Comparison of ENCODE assay signal across 18 mouse cellular contexts in genomic region chr1:119959464-119959863, GRCm38 (mm10). TPM values are rescaled to one million over a fixed set of nuclear protein-coding genes. Genes with fewer than 3 reads are reported as not detected.
DNase-seq lines count a peak whose midpoint lies in the region; ATAC-seq and TF ChIP-seq lines count a peak whose summit lies in the region.
"Had no signal": no experiment of that assay in that cellular context is flagged by ENCODE, and none has a peak within 500 bp of the region (broad histone marks: within the 10 kb centered on the region; RNA-seq: fewer than 3 reads in every experiment).

No protein-coding gene starts in this region.

- ATAC-seq in heart, embryonic 12.5 days (ENCODE audit: insufficient number of reproducible peaks, low FRiP score), result 0 out of 2 replicates have a peak, but pooled peaks have one; percentile 11
- peak; percentile 49; the same call in 1 of the 2 replicates for ATAC-seq in liver, embryonic 12.5 days
- 0 out of 2 replicates have a peak, but pooled peaks have one; percentile 36 for ATAC-seq in hindbrain, postnatal 0 days
- ATAC-seq in intestine, postnatal 0 days, result peak; percentile 19; the same call in 1 of the 2 replicates

- 86% methylated on average over 4 of the region's 4 CpGs for WGBS in heart, embryonic 12.5 days
- WGBS in liver, embryonic 12.5 days (ENCODE audit: insufficient replicate concordance), result 77% methylated on average over 4 of the region's 4 CpGs
- WGBS in hindbrain, postnatal 0 days, result 97% methylated on average over 4 of the region's 4 CpGs
- WGBS in intestine, postnatal 0 days, result 89% methylated on average over 4 of the region's 4 CpGs

- H3K4me1 ChIP-seq in heart, embryonic 12.5 days (replicated peaks), result no peaks in the 10 kb centered on the region
- H3K4me1 ChIP-seq in liver, embryonic 12.5 days, result no peaks in the 10 kb centered on the region
- H3K4me1 ChIP-seq in hindbrain, postnatal 0 days (ENCODE audit: insufficient read depth, low read length), result no peaks in the 10 kb centered on the region
- no peaks in the 10 kb centered on the region for H3K4me1 ChIP-seq in intestine, postnatal 0 days (replicated peaks; ENCODE audit: control insufficient read depth, insufficient read depth, low read length)
- H3K4me1 ChIP-seq: heart, embryonic 15.5 days had no signal

- H3K4me3 ChIP-seq in heart, embryonic 12.5 days, result no peak overlapping the region
- H3K4me3 ChIP-seq in liver, embryonic 12.5 days, result no peak overlapping the region
- no peak overlapping the region for H3K4me3 ChIP-seq in hindbrain, postnatal 0 days (ENCODE audit: low read length)
- no peak overlapping the region for H3K4me3 ChIP-seq in intestine, postnatal 0 days (ENCODE audit: low read depth, low read length)
- H3K4me3 ChIP-seq: erythroblast, embryonic 14.5 days; heart, embryonic 15.5 days had no signal

- H3K9ac ChIP-seq in heart, embryonic 12.5 days, result no peak overlapping the region
- no peak overlapping the region for H3K9ac ChIP-seq in liver, embryonic 12.5 days
- no peak overlapping the region for H3K9ac ChIP-seq in hindbrain, postnatal 0 days (replicated peaks; ENCODE audit: low read length)
- no peak overlapping the region for H3K9ac ChIP-seq in intestine, postnatal 0 days (ENCODE audit: low read depth, low read length)
- H3K9ac ChIP-seq: heart, embryonic 15.5 days had no signal

- 0 out of 2 replicates have a peak, but pooled peaks cover 3% of the 10 kb centered on the region for H3K9me3 ChIP-seq in heart, embryonic 12.5 days (replicated peaks)
- no peaks in the 10 kb centered on the region for H3K9me3 ChIP-seq in liver, embryonic 12.5 days (replicated peaks)
- H3K9me3 ChIP-seq in hindbrain, postnatal 0 days (ENCODE audit: low read length), result no peaks in the 10 kb centered on the region
- no peaks in the 10 kb centered on the region for H3K9me3 ChIP-seq in intestine, postnatal 0 days (ENCODE audit: control insufficient read depth)
- H3K9me3 ChIP-seq: heart, embryonic 15.5 days had no signal

- H3K4me2 ChIP-seq in heart, embryonic 12.5 days, result no peak overlapping the region
- no peak overlapping the region for H3K4me2 ChIP-seq in liver, embryonic 12.5 days
- H3K4me2 ChIP-seq in hindbrain, postnatal 0 days (ENCODE audit: low read depth, low read length), result no peak overlapping the region
- no peak overlapping the region for H3K4me2 ChIP-seq in intestine, postnatal 0 days (replicated peaks; ENCODE audit: low read depth)
- H3K4me2 ChIP-seq: heart, embryonic 15.5 days had no signal

- no peak overlapping the region for H3K27ac ChIP-seq in heart, embryonic 12.5 days (ENCODE audit: poor library complexity, severe bottlenecking)
- H3K27ac ChIP-seq in liver, embryonic 12.5 days, result no peak overlapping the region
- no peak overlapping the region for H3K27ac ChIP-seq in hindbrain, postnatal 0 days
- H3K27ac ChIP-seq in intestine, postnatal 0 days (ENCODE audit: low read depth, low read length), result no peak overlapping the region
- H3K27ac ChIP-seq: heart, embryonic 15.5 days had no signal

- DNase-seq in heart, adult 8-10 months (ENCODE audit: low spot score), result no peak
- no peak for DNase-seq in liver
- DNase-seq in hindbrain, postnatal 0 days (ENCODE audit: low spot score), result no peak
- no peak for DNase-seq in layer of hippocampus, postnatal 36 days
- DNase-seq in adrenal gland, postnatal 36 days, result no peak
- DNase-seq: adrenal gland, adult 8-10 months; cerebellum, adult 18-20 months; left cerebral cortex, postnatal 4 days; thymus, postnatal 36 days had no signal

- no peaks in the 10 kb centered on the region for H3K36me3 ChIP-seq in heart, embryonic 12.5 days
- no peaks in the 10 kb centered on the region for H3K36me3 ChIP-seq in liver, embryonic 12.5 days
- no peaks in the 10 kb centered on the region for H3K36me3 ChIP-seq in hindbrain, postnatal 0 days (ENCODE audit: insufficient read depth, low read length)
- no peaks in the 10 kb centered on the region for H3K36me3 ChIP-seq in intestine, postnatal 0 days (ENCODE audit: control insufficient read depth, insufficient read depth)
- H3K36me3 ChIP-seq: heart, embryonic 15.5 days had no signal

- H3K27me3 ChIP-seq in heart, embryonic 12.5 days (replicated peaks), result no peaks in the 10 kb centered on the region
- no peaks in the 10 kb centered on the region for H3K27me3 ChIP-seq in liver, embryonic 12.5 days (replicated peaks)
- no peaks in the 10 kb centered on the region for H3K27me3 ChIP-seq in hindbrain, postnatal 0 days (ENCODE audit: insufficient read depth, low read length)
- H3K27me3 ChIP-seq in intestine, postnatal 0 days (replicated peaks; ENCODE audit: control insufficient read depth, insufficient read depth, low read length), result no peaks in the 10 kb centered on the region
- H3K27me3 ChIP-seq: heart, embryonic 15.5 days had no signal

- TF ChIP-seq CTCF in hindbrain, postnatal 0 days (IDR thresholded peaks at IDR 0.05; ENCODE audit: low read depth), result no peak
- no peak for TF ChIP-seq CTCF in intestine, postnatal 0 days (IDR thresholded peaks at IDR 0.05; ENCODE audit: low read depth)

RNA-seq across cellular contexts. Expression of gene Cfap221, which starts 37.6 kb away (rescaled TPM):
- polyA plus RNA-seq in heart, embryonic 12.5 days (2016; fragmentation: Nextera tagmentation; extraction: Ambion mirVana), result not detected in 2 replicates
- total RNA-seq in heart, adult 8-10 months (2022), result not detected
- polyA plus RNA-seq in liver, embryonic 12.5 days (2016; fragmentation: Nextera tagmentation; extraction: Ambion mirVana), result not detected in 2 replicates
- total RNA-seq in hindbrain, postnatal 0 days (2014; rRNA removed), result 1.9 TPM in 1 of 2 replicates, not detected in the other
- polyA plus RNA-seq in hindbrain, postnatal 0 days (2015; fragmentation: Nextera tagmentation; extraction: Ambion mirVana), result 0.25 and 0.29 TPM in 2 replicates
- 0.09 TPM in 1 of 2 replicates, not detected in the other for polyA plus RNA-seq in intestine, postnatal 0 days (2015; fragmentation: Nextera tagmentation; extraction: Ambion mirVana)
- total RNA-seq in layer of hippocampus, postnatal 36 days (2021), result under 1 TPM; 0.20 to 0.68 TPM
- under 1 TPM; 0.16 to 0.40 TPM for total RNA-seq in adrenal gland, postnatal 36 days (2021)
- total RNA-seq: megakaryocyte progenitor cell, adult 5-6 weeks; MEL had no signal
- polyA plus RNA-seq: erythroblast, embryonic 14.5 days; large intestine, adult 2 months; liver, embryonic 16.5 days had no signal

RNA-seq across cellular contexts. Expression of gene Tmem177, which starts 46.5 kb away (rescaled TPM):
- 6.1 and 6.4 TPM in 2 replicates for polyA plus RNA-seq in heart, embryonic 12.5 days (2016; fragmentation: Nextera tagmentation; extraction: Ambion mirVana)
- 10 to 100 TPM in 2 of 4 experiments, 1 to 10 TPM in 2; 9.6 to 12.2 (median 10.4) TPM for total RNA-seq in heart, adult 8-10 months (2022)
- 4.8 and 5.4 TPM in 2 replicates for polyA plus RNA-seq in liver, embryonic 12.5 days (2016; fragmentation: Nextera tagmentation; extraction: Ambion mirVana)
- 6.8 and 10.8 TPM in 2 replicates for total RNA-seq in hindbrain, postnatal 0 days (2014; rRNA removed)
- 4.2 and 4.5 TPM in 2 replicates for polyA plus RNA-seq in hindbrain, postnatal 0 days (2015; fragmentation: Nextera tagmentation; extraction: Ambion mirVana)
- 4.3 and 4.4 TPM in 2 replicates for polyA plus RNA-seq in intestine, postnatal 0 days (2015; fragmentation: Nextera tagmentation; extraction: Ambion mirVana)
- 1 to 10 TPM; 6.6 to 8.3 TPM for total RNA-seq in layer of hippocampus, postnatal 36 days (2021)
- total RNA-seq in adrenal gland, postnatal 36 days (2021), result 1 to 10 TPM; 7.2 to 7.4 TPM

RNA-seq across cellular contexts. Expression of gene Sctr, which starts 47.2 kb away (rescaled TPM):
- polyA plus RNA-seq in heart, embryonic 12.5 days (2016; fragmentation: Nextera tagmentation; extraction: Ambion mirVana), result 0.09 and 0.17 TPM in 2 replicates
- not detected for total RNA-seq in heart, adult 8-10 months (2022)
- polyA plus RNA-seq in liver, embryonic 12.5 days (2016; fragmentation: Nextera tagmentation; extraction: Ambion mirVana), result not detected in 2 replicates
- 1.9 and 2.0 TPM in 2 replicates for total RNA-seq in hindbrain, postnatal 0 days (2014; rRNA removed)
- 0.93 and 1.2 TPM in 2 replicates for polyA plus RNA-seq in hindbrain, postnatal 0 days (2015; fragmentation: Nextera tagmentation; extraction: Ambion mirVana)
- 0.98 and 0.99 TPM in 2 replicates for polyA plus RNA-seq in intestine, postnatal 0 days (2015; fragmentation: Nextera tagmentation; extraction: Ambion mirVana)
- 1 to 10 TPM in 1 of 2 experiments, under 1 TPM in 1; 1.00 to 1.6 TPM for total RNA-seq in layer of hippocampus, postnatal 36 days (2021)
- total RNA-seq in adrenal gland, postnatal 36 days (2021), result 10 to 100 TPM in 1 of 2 experiments, 1 to 10 TPM in 1; 6.2 to 11.9 TPM
- total RNA-seq: megakaryocyte progenitor cell, adult 5-6 weeks; MEL had no signal
- polyA plus RNA-seq: erythroblast, embryonic 14.5 days; heart, embryonic 15.5 days; liver, embryonic 16.5 days had no signal
